In genomic region chr4:131217083-131217482, GRCm38 (mm10) we compare ENCODE assay signal across 20 mouse cellular contexts.
"Had no signal": no experiment of that assay in that cellular context is flagged by ENCODE, and none has a peak within 500 bp of the region (broad histone marks: within the 10 kb centered on the region; RNA-seq: fewer than 3 reads in every experiment).

No protein-coding gene starts in this region.

- H3K4me3 ChIP-seq: limb, embryonic 12.5 days; limb, embryonic 15.5 days; midbrain, embryonic 12.5 days; midbrain, embryonic 15.5 days; neural tube, embryonic 12.5 days; neural tube, embryonic 15.5 days had no signal

- H3K4me2 ChIP-seq: limb, embryonic 12.5 days; limb, embryonic 15.5 days; liver, embryonic 11.5 days; midbrain, embryonic 12.5 days; midbrain, embryonic 15.5 days; neural tube, embryonic 12.5 days; neural tube, embryonic 15.5 days had no signal

- H3K9me3 ChIP-seq: limb, embryonic 12.5 days; limb, embryonic 15.5 days; midbrain, embryonic 12.5 days; midbrain, embryonic 15.5 days; neural tube, embryonic 12.5 days; neural tube, embryonic 15.5 days had no signal

- H3K27me3 ChIP-seq: limb, embryonic 12.5 days; limb, embryonic 15.5 days; midbrain, embryonic 12.5 days; midbrain, embryonic 15.5 days; neural tube, embryonic 12.5 days; neural tube, embryonic 15.5 days had no signal

- ATAC-seq: liver, postnatal 0 days; midbrain, embryonic 15.5 days had no signal

- H3K27ac ChIP-seq: limb, embryonic 12.5 days; limb, embryonic 15.5 days; liver, embryonic 14.5 days; macrophage; midbrain, embryonic 12.5 days; midbrain, embryonic 15.5 days; neural tube, embryonic 12.5 days; neural tube, embryonic 15.5 days; stomach, postnatal 0 days had no signal

- H3K9ac ChIP-seq: limb, embryonic 12.5 days; limb, embryonic 15.5 days; liver, embryonic 14.5 days; liver, postnatal 0 days; midbrain, embryonic 12.5 days; midbrain, embryonic 15.5 days; neural tube, embryonic 12.5 days; neural tube, embryonic 15.5 days had no signal

- H3K36me3 ChIP-seq: limb, embryonic 12.5 days; limb, embryonic 15.5 days; midbrain, embryonic 12.5 days; midbrain, embryonic 15.5 days; neural tube, embryonic 12.5 days; neural tube, embryonic 15.5 days had no signal

- H3K4me1 ChIP-seq: neural tube, embryonic 12.5 days; neural tube, embryonic 15.5 days had no signal

- DNase-seq: kidney, adult 9 months; kidney, postnatal 14 days; kidney, postnatal 4 days; left cerebral cortex, postnatal 4 days; liver, postnatal 0 days; lung, postnatal 10 days; right cerebral cortex, postnatal 4 days; thymus, adult 2 months; thymus, postnatal 14 days; thymus, postnatal 4 days had no signal
